Mouse (Mus musculus) forebrain, embryonic 16.5 days (tissue): ENCODE data around the gene Rimkla. TPM values are rescaled to one million over a fixed set of nuclear protein-coding genes. Genes with fewer than 3 reads are reported as not detected.
A peak's percentile ranks its signal among the peaks of the same experiment; 100 is the strongest.

Experiments
- ATAC-seq: fragments of 200-750 bp; cut with Nextera tagmentation; 2 replicates; pipeline ENCODE4 v1.8.0; 2017; ENCODE audit warnings: mild to moderate bottlenecking, moderate library complexity
- H3K27ac ChIP-seq: fragments of 300-500 bp; sonication (generic); 2 replicates; pipeline ENCODE4 v1.5.1; 2014; ENCODE audit warnings: low read length, control low read depth
- H3K27me3 ChIP-seq: fragments of 300-500 bp; sonication (generic); replicated peaks from 2 replicates; pipeline ENCODE4 v1.6.1; 2014; ENCODE audit warnings: low read length; ENCODE audit not compliant: control insufficient read depth, insufficient read depth
- H3K36me3 ChIP-seq: fragments of 300-500 bp; sonication (generic); 2 replicates; pipeline ENCODE4 v1.6.1; 2014; ENCODE audit not compliant: control insufficient read depth, insufficient read depth
- H3K4me1 ChIP-seq: fragments of 300-500 bp; sonication (generic); replicated peaks from 2 replicates; pipeline ENCODE4 v1.6.1; 2014; ENCODE audit warnings: low read length; ENCODE audit not compliant: control insufficient read depth, insufficient read depth
- H3K4me2 ChIP-seq: fragments of 300-500 bp; sonication (generic); 2 replicates; pipeline ENCODE4 v1.6.1; 2014; ENCODE audit warnings: mild to moderate bottlenecking, low read length, control low read depth
- H3K4me3 ChIP-seq: fragments of 300-500 bp; sonication (generic); replicated peaks from 2 replicates; pipeline ENCODE4 v1.5.1; 2014; ENCODE audit warnings: mild to moderate bottlenecking, low read length, control low read depth
- H3K9ac ChIP-seq: fragments of 300-500 bp; sonication (generic); replicated peaks from 2 replicates; pipeline ENCODE4 v1.6.1; 2014; ENCODE audit warnings: low read depth, low read length, control low read depth
- H3K9me3 ChIP-seq: fragments of 300-500 bp; sonication (generic); 2 replicates; pipeline ENCODE4 v1.6.1; 2016; ENCODE audit warnings: low read length; ENCODE audit not compliant: control insufficient read depth
- WGBS: fragments of 180-500 bp; shearing (Covaris S2); extraction: QIAGEN DNeasy Blood & Tissue Kit; methylation state at CpG from one replicate; pipeline ENCODE4 v1.1.7; 2014; 5-methylcytosine and 5-hydroxymethylcytosine counted together
- polyA plus RNA-seq: library from polyadenylated mRNA; unstranded; fragments of >200 nt; fragmentation: Nextera tagmentation; extraction: Ambion mirVana; gene quantifications from 2 replicates; pipeline ENCODE4 v1.2.1, GENCODE M21; 2015

Gene Rimkla
- polyA plus RNA-seq, 1 experiment from 2014 or later: 22.9 TPM

GRCm38 (mm10) chr4:119524466-119524865 is 32.0 kb upstream of the Rimkla start:
- no peaks in the 10 kb centered on the region for H3K27me3 ChIP-seq
- WGBS: 94% methylated on average over 2 of the region's 2 CpGs
- H3K4me3 ChIP-seq: no peak overlapping the region
- H3K27ac ChIP-seq: 0 out of 2 replicates have a peak overlapping the region, but pooled peaks have one; percentile 25
- no peak overlapping the region for H3K9ac ChIP-seq
- ATAC-seq: no peak
- H3K4me2 ChIP-seq: no peak overlapping the region
- H3K4me1 ChIP-seq: no peaks in the 10 kb centered on the region
- no peaks in the 10 kb centered on the region for H3K36me3 ChIP-seq
- no peaks in the 10 kb centered on the region for H3K9me3 ChIP-seq

- H3K9ac ChIP-seq: no peak overlapping the region
- H3K4me2 ChIP-seq: no peak overlapping the region
- H3K36me3 ChIP-seq: no peaks in the 10 kb centered on the region
- no peaks in the 10 kb centered on the region for H3K9me3 ChIP-seq
- H3K4me1 ChIP-seq: no peaks in the 10 kb centered on the region
- peak; percentile 62 for ATAC-seq
- no peaks in the 10 kb centered on the region for H3K27me3 ChIP-seq
- peak overlapping the region; percentile 45; the same call in 1 of the 2 replicates for H3K27ac ChIP-seq
- H3K4me3 ChIP-seq: no peak overlapping the region
- WGBS: 81% methylated on average over 1 of the region's 1 CpGs
Observed at GRCm38 (mm10) chr4:119524010-119524409, 31.6 kb upstream of the Rimkla start.

DNA sequence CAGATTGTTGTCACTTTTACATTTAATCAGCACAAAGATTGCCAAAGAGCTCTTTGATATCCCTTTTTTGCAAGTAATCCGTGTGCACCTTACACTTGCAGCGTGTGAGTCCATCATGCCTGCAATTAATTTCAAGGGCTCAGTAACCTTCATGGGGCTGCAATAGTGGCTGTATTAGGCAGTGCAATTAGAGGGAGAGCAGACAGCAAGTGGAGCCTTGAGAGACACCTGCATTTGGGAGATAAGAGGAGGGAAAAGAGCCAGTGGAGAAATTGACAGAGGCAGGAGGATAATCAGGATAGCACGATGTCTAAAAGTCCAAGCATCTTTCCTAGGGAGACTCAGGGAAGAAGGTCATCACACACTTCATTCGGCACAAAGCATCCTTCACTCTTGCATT is 31.1 kb upstream of the Rimkla start:
- Histone ChIP-seq H3K27ac (peak overlapping the region; percentile 45; the same call in 1 of the 2 replicates), H3K9ac (no peak overlapping the region), H3K4me3 (no peak overlapping the region), H3K36me3 (no peaks in the 10 kb centered on the region), H3K9me3 (no peaks in the 10 kb centered on the region), H3K4me2 (no peak overlapping the region), H3K27me3 (no peaks in the 10 kb centered on the region), H3K4me1 (no peaks in the 10 kb centered on the region)
- WGBS: 69% methylated on average over 4 of the region's 4 CpGs
- no peak for ATAC-seq

- H3K4me1 ChIP-seq: no peaks in the 10 kb centered on the region
- 71% methylated on average over 3 of the region's 3 CpGs for WGBS
- H3K4me3 ChIP-seq: no peak overlapping the region
- H3K36me3 ChIP-seq: no peaks in the 10 kb centered on the region
- H3K4me2 ChIP-seq: no peak overlapping the region
- H3K27ac ChIP-seq: no peak overlapping the region
- H3K9ac ChIP-seq: no peak overlapping the region
- H3K9me3 ChIP-seq: no peaks in the 10 kb centered on the region
- ATAC-seq: no peak
- no peaks in the 10 kb centered on the region for H3K27me3 ChIP-seq
Observed at GRCm38 (mm10) chr4:119512731-119513141, 20.3 kb upstream of the Rimkla start.

- no peak for ATAC-seq
- Histone ChIP-seq H3K27ac (no peak overlapping the region), H3K27me3 (no peaks in the 10 kb centered on the region), H3K9me3 (no peaks in the 10 kb centered on the region), H3K4me1 (no peaks in the 10 kb centered on the region), H3K4me2 (no peak overlapping the region), H3K9ac (no peak overlapping the region), H3K4me3 (no peak overlapping the region), H3K36me3 (no peaks in the 10 kb centered on the region)
- WGBS: 60% methylated on average over 2 of the region's 2 CpGs
Observed at GRCm38 (mm10) chr4:119511591-119511990, 19.2 kb upstream of the Rimkla start.

DNA sequence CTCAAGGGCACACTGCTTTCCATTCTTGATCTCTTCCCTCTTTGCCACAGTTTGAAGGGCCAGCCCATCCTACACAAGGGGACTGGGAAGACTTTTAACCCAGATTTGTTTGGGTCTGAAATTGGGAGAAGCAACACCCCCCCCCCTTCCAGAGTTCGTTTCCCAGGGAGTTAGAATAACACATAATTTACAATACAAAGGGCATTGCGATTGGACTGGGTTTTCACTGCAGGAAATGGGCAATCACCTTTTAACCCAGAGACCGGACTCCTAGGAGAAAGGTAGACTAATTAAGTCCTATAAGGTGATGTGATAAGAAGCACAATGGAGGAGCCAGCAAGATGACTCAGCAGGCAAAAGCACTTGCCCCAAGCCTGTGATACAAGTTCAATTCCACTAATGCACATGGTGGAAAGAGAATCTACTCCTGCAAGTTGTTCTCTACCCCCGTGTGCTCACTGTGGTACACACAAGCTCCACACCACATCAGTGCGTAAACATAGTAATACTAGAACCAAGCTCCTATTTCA is 6.0 kb upstream of the Rimkla start:
- no peaks in the 10 kb centered on the region for H3K36me3 ChIP-seq
- H3K27ac ChIP-seq: no peak overlapping the region
- no peak overlapping the region for H3K4me3 ChIP-seq
- H3K27me3 ChIP-seq: no peaks in the 10 kb centered on the region; the same call in 1 of the 2 replicates
- no peak overlapping the region for H3K4me2 ChIP-seq
- no peak for ATAC-seq
- H3K4me1 ChIP-seq: no peaks in the 10 kb centered on the region
- H3K9me3 ChIP-seq: no peaks in the 10 kb centered on the region
- H3K9ac ChIP-seq: no peak overlapping the region
- 57% methylated on average over 5 of the region's 5 CpGs for WGBS

- no peaks in the 10 kb centered on the region for H3K36me3 ChIP-seq
- peak overlapping the region; percentile 58; the same call in 1 of the 2 replicates for H3K27ac ChIP-seq
- H3K4me1 ChIP-seq: peaks cover 16% of the 10 kb centered on the region
- H3K27me3 ChIP-seq: no peaks in the 10 kb centered on the region; the same call in 1 of the 2 replicates
- H3K9me3 ChIP-seq: no peaks in the 10 kb centered on the region
- peak; percentile 21; the same call in 1 of the 2 replicates for ATAC-seq
- H3K4me2 ChIP-seq: peak overlapping the region; percentile 88
- 36% methylated on average over 10 of the region's 10 CpGs for WGBS
- peak overlapping the region; percentile 74 for H3K4me3 ChIP-seq
- H3K9ac ChIP-seq: peak overlapping the region; percentile 80
Observed at GRCm38 (mm10) chr4:119492933-119493327, 502 bp upstream of the Rimkla start.

DNA sequence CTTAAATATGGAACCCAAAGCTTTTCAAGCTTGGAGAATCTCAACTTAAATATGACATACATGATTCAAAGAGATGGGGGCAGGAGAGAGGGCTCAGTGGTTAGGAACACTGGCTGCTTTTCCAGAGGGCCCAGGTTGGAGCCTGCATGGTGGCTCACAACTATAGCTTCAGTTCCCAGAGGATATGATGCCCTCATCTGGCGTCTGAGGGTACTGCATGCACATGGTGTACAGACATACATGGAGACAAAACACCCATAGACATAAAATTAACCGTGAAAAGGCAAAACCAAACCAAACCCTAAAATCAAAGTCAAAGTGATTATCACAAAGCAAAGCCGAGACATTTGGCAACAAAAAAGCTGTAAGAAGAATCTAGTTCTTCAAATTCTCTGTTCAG is 1.6 kb downstream of the Rimkla start:
- Histone ChIP-seq H3K27me3 (no peaks in the 10 kb centered on the region; the same call in 1 of the 2 replicates), H3K9me3 (no peaks in the 10 kb centered on the region), H3K4me3 (no peak overlapping the region), H3K9ac (no peak overlapping the region), H3K4me2 (no peak overlapping the region), H3K36me3 (no peaks in the 10 kb centered on the region), H3K4me1 (peaks cover 16% of the 10 kb centered on the region), H3K27ac (no peak overlapping the region)
- no peak for ATAC-seq
- 78% methylated on average over 3 of the region's 3 CpGs for WGBS

DNA sequence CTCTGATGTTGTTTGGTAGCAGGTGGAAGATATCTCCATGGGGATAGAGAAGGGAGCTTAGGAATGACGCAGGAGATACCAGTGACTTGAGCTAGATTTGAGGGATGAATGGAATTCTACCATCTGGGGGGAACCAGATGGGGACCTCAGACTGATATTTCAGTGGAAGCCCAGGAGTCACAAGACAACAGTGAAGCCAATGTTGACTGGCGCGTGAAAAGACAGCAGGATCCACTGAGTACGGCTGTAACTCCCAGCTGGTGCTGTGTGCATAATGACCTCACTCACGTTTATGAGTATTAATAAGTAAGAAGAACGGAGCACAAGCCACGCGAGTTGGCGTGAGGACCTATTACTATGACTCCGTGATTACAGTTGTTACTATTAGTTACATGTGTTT is 2.8 kb downstream of the Rimkla start:
- H3K9ac ChIP-seq: no peak overlapping the region
- H3K4me2 ChIP-seq: no peak overlapping the region
- WGBS: 65% methylated on average over 10 of the region's 10 CpGs
- H3K27me3 ChIP-seq: no peaks in the 10 kb centered on the region; the same call in 1 of the 2 replicates
- H3K36me3 ChIP-seq: no peaks in the 10 kb centered on the region
- H3K9me3 ChIP-seq: no peaks in the 10 kb centered on the region
- peaks cover 16% of the 10 kb centered on the region for H3K4me1 ChIP-seq
- no peak for ATAC-seq
- no peak overlapping the region for H3K27ac ChIP-seq
- H3K4me3 ChIP-seq: no peak overlapping the region

GRCm38 (mm10) chr4:119484882-119485281 is 7.5 kb downstream of the Rimkla start:
- 75% methylated on average over 7 of the region's 7 CpGs for WGBS
- Histone ChIP-seq H3K9ac (no peak overlapping the region), H3K9me3 (no peaks in the 10 kb centered on the region), H3K4me1 (peaks cover 3% of the 10 kb centered on the region), H3K4me2 (no peak overlapping the region), H3K27ac (no peak overlapping the region), H3K4me3 (no peak overlapping the region), H3K27me3 (no peaks in the 10 kb centered on the region), H3K36me3 (no peaks in the 10 kb centered on the region)
- ATAC-seq: no peak
